Mouse (Mus musculus) MEL (cell line): Measurements from ENCODE around the gene Slc25a12. TPM values are rescaled to one million over a fixed set of nuclear protein-coding genes. Genes with fewer than 3 reads are reported as not detected.

ENCODE experiments used
- DNase-seq: peaks from one replicate; pipeline ENCODE4 v3.0.0; 2011; ENCODE audit warnings: low read depth, low spot score
- H3K27ac ChIP-seq: 2 replicates; pipeline ENCODE4 v1.5.1; 2012; ENCODE audit warnings: low read depth, mild to moderate bottlenecking, control low read depth, low read length, moderate library complexity; ENCODE audit not compliant: control insufficient read depth
- H3K27me3 ChIP-seq, 2 experiments: fragments of 150-350 bp in 1 of 2; sonication (generic) in 1 of 2; 2 replicates each; pipeline ENCODE4 v1.6.1; 2012; ENCODE audit warnings: low read length in 2 of 2, mild to moderate bottlenecking in 2 of 2, improper control_type of control experiment in 1 of 2, moderate library complexity in 1 of 2; ENCODE audit not compliant: insufficient read depth in 2 of 2, control insufficient read depth in 1 of 2
- H3K36me3 ChIP-seq, 2 experiments: 2 replicates each; pipeline ENCODE4 v1.6.1; 2012 to 2014; ENCODE audit warnings: low read length in 2 of 2, improper control_type of control experiment in 1 of 2, inconsistent platforms in 1 of 2, mild to moderate bottlenecking in 1 of 2; ENCODE audit not compliant: insufficient read depth in 2 of 2, control insufficient read depth in 1 of 2
- H3K4me1 ChIP-seq, 2 experiments: fragments of 150-350 bp in 1 of 2; sonication (generic) in 1 of 2; 2 replicates each; pipeline ENCODE4 v1.6.1; 2012; ENCODE audit warnings: low read length in 2 of 2, improper control_type of control experiment in 1 of 2, mild to moderate bottlenecking in 1 of 2; ENCODE audit not compliant: insufficient read depth in 2 of 2, control insufficient read depth in 1 of 2
- H3K4me3 ChIP-seq, 2 experiments: fragments of 150-350 bp in 1 of 2; sonication (generic) in 1 of 2; 2 replicates each; pipeline ENCODE4 v1.5.1; 2012; ENCODE audit warnings: low read depth in 2 of 2, low read length in 2 of 2, mild to moderate bottlenecking in 2 of 2, moderate library complexity in 2 of 2, control low read depth in 1 of 2, improper control_type of control experiment in 1 of 2; ENCODE audit not compliant: control insufficient read depth in 1 of 2, insufficient read depth in 1 of 2
- H3K79me2 ChIP-seq: 2 replicates; pipeline ENCODE4 v1.6.1; 2012; ENCODE audit warnings: mild to moderate bottlenecking, low read length, moderate library complexity; ENCODE audit not compliant: control insufficient read depth, poor library complexity, insufficient read depth
- H3K9ac ChIP-seq: 2 replicates; pipeline ENCODE4 v1.6.1; 2012; ENCODE audit warnings: low read depth, mild to moderate bottlenecking, control low read depth, low read length, moderate library complexity; ENCODE audit not compliant: control insufficient read depth, poor library complexity, severe bottlenecking
- H3K9me3 ChIP-seq: fragments of 150-350 bp; sonication (generic); replicated peaks from 2 replicates; pipeline ENCODE4 v1.6.1; 2012; ENCODE audit warnings: mild to moderate bottlenecking, low read length, improper control_type of control experiment, moderate library complexity; ENCODE audit not compliant: insufficient read depth
- BHLHE40 ChIP-seq: IDR thresholded peaks from 2 replicates; pipeline ENCODE4 v1.6.1; 2012; ENCODE audit warnings: low read depth, mild to moderate bottlenecking, inconsistent platforms, low read length, improper control_type of control experiment, borderline replicate concordance
- CHD1 ChIP-seq: IDR thresholded peaks from 2 replicates; pipeline ENCODE4 v1.6.1; 2012; ENCODE audit warnings: low read depth, mild to moderate bottlenecking, inconsistent platforms, low read length, improper control_type of control experiment
- CHD2 ChIP-seq: IDR thresholded peaks from 2 replicates; pipeline ENCODE4 v1.6.1; 2011; ENCODE audit warnings: low read length, improper control_type of control experiment
- CTCF ChIP-seq, 3 experiments: IDR thresholded peaks in 2 of 3; conservative IDR thresholded peaks in 1 of 3; 2 replicates each; pipeline ENCODE4 v1.5.1; 2011 to 2012; ENCODE audit warnings: low read length in 3 of 3, low read depth in 2 of 3, mild to moderate bottlenecking in 2 of 3, improper control_type of control experiment in 1 of 3, inconsistent platforms in 1 of 3, mixed read lengths in 1 of 3, moderate library complexity in 1 of 3; ENCODE audit not compliant: control insufficient read depth in 1 of 3, insufficient read depth in 1 of 3, poor library complexity in 1 of 3, severe bottlenecking in 1 of 3
- E2F4 ChIP-seq: IDR thresholded peaks from 2 replicates; pipeline ENCODE4 v1.6.1; 2011; ENCODE audit warnings: low read depth, low read length, improper control_type of control experiment, borderline replicate concordance
- EP300 ChIP-seq, 2 experiments: IDR thresholded peaks; 2 replicates each; pipeline ENCODE4 v1.6.1; 2011; ENCODE audit warnings: improper control_type of control experiment in 2 of 2, low read length in 2 of 2, low read depth in 1 of 2, mild to moderate bottlenecking in 1 of 2
- ETS1 ChIP-seq: IDR thresholded peaks from 2 replicates; pipeline ENCODE4 v1.6.1; 2012; ENCODE audit warnings: low read depth, mild to moderate bottlenecking, inconsistent platforms, low read length, improper control_type of control experiment, moderate library complexity
- GABPA ChIP-seq: IDR thresholded peaks from 2 replicates; pipeline ENCODE4 v1.6.1; 2012; ENCODE audit warnings: low read depth, mild to moderate bottlenecking, inconsistent platforms, low read length, improper control_type of control experiment, moderate library complexity
- GATA1 ChIP-seq: IDR thresholded peaks from 2 replicates; pipeline ENCODE4 v1.6.1; 2011; ENCODE audit warnings: low read depth, low read length, improper control_type of control experiment
- HCFC1 ChIP-seq: IDR thresholded peaks from 2 replicates; pipeline ENCODE4 v1.6.1; 2012; ENCODE audit warnings: low read depth, mild to moderate bottlenecking, inconsistent platforms, low read length, improper control_type of control experiment, moderate library complexity
- JUND ChIP-seq: IDR thresholded peaks from 2 replicates; pipeline ENCODE4 v1.6.1; 2011; ENCODE audit warnings: low read depth, mild to moderate bottlenecking, improper control_type of control experiment, low read length
- KAT2A ChIP-seq: conservative IDR thresholded peaks from 2 replicates; pipeline ENCODE4 v1.6.1; 2012; ENCODE audit warnings: low read depth, low read length, improper control_type of control experiment, inconsistent platforms
- MAFK ChIP-seq: IDR thresholded peaks from 2 replicates; pipeline ENCODE4 v1.6.1; 2011; ENCODE audit warnings: low read depth, mild to moderate bottlenecking, low read length, improper control_type of control experiment, borderline replicate concordance
- MYB ChIP-seq: IDR thresholded peaks from 2 replicates; pipeline ENCODE4 v1.6.1; 2011; ENCODE audit warnings: mild to moderate bottlenecking, low read depth, low read length, improper control_type of control experiment
- NRF1 ChIP-seq: IDR thresholded peaks from 2 replicates; pipeline ENCODE4 v1.6.1; 2014; ENCODE audit warnings: low read depth, mild to moderate bottlenecking, inconsistent platforms, low read length, improper control_type of control experiment, moderate library complexity; ENCODE audit not compliant: poor library complexity, insufficient read depth, severe bottlenecking
- TAL1 ChIP-seq: IDR thresholded peaks from 2 replicates; pipeline ENCODE4 v1.6.1; 2012; ENCODE audit warnings: mild to moderate bottlenecking, inconsistent platforms, low read length, moderate library complexity, mixed read lengths
- TBP ChIP-seq: IDR thresholded peaks from 2 replicates; pipeline ENCODE4 v1.8.0; 2011; ENCODE audit warnings: low read depth, low read length, improper control_type of control experiment
- TCF12 ChIP-seq: IDR thresholded peaks from 2 replicates; pipeline ENCODE4 v1.6.1; 2014; ENCODE audit warnings: low read depth, mild to moderate bottlenecking, inconsistent platforms, low read length, improper control_type of control experiment, moderate library complexity
- UBTF ChIP-seq: IDR thresholded peaks from 2 replicates; pipeline ENCODE4 v1.6.1; 2012; ENCODE audit warnings: low read depth, mild to moderate bottlenecking, inconsistent platforms, low read length, improper control_type of control experiment, moderate library complexity, borderline replicate concordance; ENCODE audit not compliant: insufficient read depth
- USF1 ChIP-seq: IDR thresholded peaks from 2 replicates; pipeline ENCODE4 v1.6.1; 2014; ENCODE audit warnings: low read depth, mild to moderate bottlenecking, inconsistent platforms, low read length, improper control_type of control experiment, moderate library complexity
- USF2 ChIP-seq, 2 experiments: IDR thresholded peaks; 2 replicates each; pipeline ENCODE4 v1.6.1; 2011 to 2012; ENCODE audit warnings: improper control_type of control experiment in 2 of 2, low read length in 2 of 2, borderline replicate concordance in 1 of 2, inconsistent platforms in 1 of 2, low read depth in 1 of 2, mild to moderate bottlenecking in 1 of 2; ENCODE audit not compliant: insufficient read depth in 1 of 2
- ZC3H11A ChIP-seq: IDR thresholded peaks from 2 replicates; pipeline ENCODE4 v1.6.1; 2012; ENCODE audit warnings: low read depth, mild to moderate bottlenecking, inconsistent platforms, low read length, improper control_type of control experiment
- ZMIZ1 ChIP-seq: IDR thresholded peaks from 2 replicates; pipeline ENCODE4 v1.6.1; 2012; ENCODE audit warnings: low read depth, mild to moderate bottlenecking, inconsistent platforms, low read length, improper control_type of control experiment, moderate library complexity
- polyA plus RNA-seq, 2 experiments: library from polyadenylated mRNA; stranded (reverse) in 1 of 2; unstranded in 1 of 2; fragments of >175 nt in 1 of 2; fragments of >200 nt in 1 of 2; gene quantifications; 2 replicates each; pipeline versions ENCODE4 v1.2.1 to v1.2.4; 2012; ENCODE audit warnings: low replicate concordance in 2 of 2, low read depth in 1 of 2; ENCODE audit not compliant: insufficient read length in 2 of 2, insufficient read depth in 1 of 2, missing spikeins in 1 of 2
- total RNA-seq: library from RNA; depleted of rRNA; stranded (reverse); fragments of 300-350 nt; gene quantifications from 2 replicates; pipeline ENCODE4 v1.2.3, GENCODE M21; 2012

Gene Slc25a12
- total and polyA plus RNA-seq, 3 experiments: 63.2 to 98.6 TPM; not detected in 1

- peaks cover 3 to 4% of the 10 kb centered on the region in 2 experiments; a peak in 3 of 4 replicates for H3K4me1 ChIP-seq
- H3K36me3 ChIP-seq: peaks cover 0 to 9% of the 10 kb centered on the region in 2 experiments; a peak in 2 of 4 replicates
- no peak for DNase-seq
- no peak overlapping the region for H3K27ac ChIP-seq
- no peak overlapping the region for H3K4me3 ChIP-seq
- TF ChIP-seq BHLHE40 (no peak), TCF12 (no peak), TBP (no peak), UBTF (no peak), MYB (no peak), USF1 (no peak), CTCF (IDR thresholded peaks at IDR 0.05 in 2 of 3, conservative IDR thresholded peaks at IDR 0.05 in 1 of 3; ENCODE audit: control insufficient read depth in 1 of 3, insufficient read depth in 1 of 3, low read depth in 2 of 3, low read length in 3 of 3, poor library complexity in 1 of 3, severe bottlenecking in 1 of 3) (no peak), GATA1 (no peak), MAFK (no peak), E2F4 (no peak), ETS1 (no peak), NRF1 (no peak), KAT2A (no peak), JUND (no peak), EP300 (IDR thresholded peaks at IDR 0.05; ENCODE audit: low read depth in 1 of 2, low read length in 2 of 2) (no peak), CHD1 (no peak), GABPA (no peak), ZMIZ1 (no peak), TAL1 (no peak), ZC3H11A (no peak)
- no peaks in the 10 kb centered on the region for H3K79me2 ChIP-seq
- no peaks in the 10 kb centered on the region for H3K27me3 ChIP-seq
- no peaks in the 10 kb centered on the region for H3K9me3 ChIP-seq
- H3K9ac ChIP-seq: no peak overlapping the region
Measured at GRCm38 (mm10) chr2:71383890-71384289, 16.3 kb upstream of the Slc25a12 start.

- TF ChIP-seq USF2 (IDR thresholded peaks at IDR 0.05; ENCODE audit: borderline replicate concordance in 1 of 2, insufficient read depth in 1 of 2, low read depth in 1 of 2, low read length in 2 of 2) (no peak), ZC3H11A (no peak), HCFC1 (no peak), CHD2 (no peak)
- Histone ChIP-seq H3K79me2 (no peaks in the 10 kb centered on the region; the same call in 1 of the 2 replicates), H3K27me3 (no peaks in the 10 kb centered on the region), H3K4me3 (no peak overlapping the region), H3K4me1 (peaks cover under 1 to 13% of the 10 kb centered on the region in 2 experiments; a peak in 2 of 4 replicates), H3K9me3 (no peaks in the 10 kb centered on the region), H3K27ac (peak overlapping the region; percentile 43; the same call in 1 of the 2 replicates), H3K9ac (0 out of 2 replicates have a peak overlapping the region, but pooled peaks have one; percentile 22), H3K36me3 (peaks cover 0 to 10% of the 10 kb centered on the region in 2 experiments; a peak in 2 of 4 replicates)
- peak; percentile 76 for DNase-seq
Measured at GRCm38 (mm10) chr2:71381962-71382361, 14.4 kb upstream of the Slc25a12 start.
